Mouse (Mus musculus) embryonic facial prominence, embryonic 14.5 days (tissue): Measurements from ENCODE around the gene Mapk8ip2. TPM values are rescaled to one million over a fixed set of nuclear protein-coding genes. Genes with fewer than 3 reads are reported as not detected.

Experiments used
- ATAC-seq: fragments of 200-750 bp; cut with Nextera tagmentation; 2 replicates; pipeline ENCODE4 v1.8.0; 2017; ENCODE audit warnings: low read depth, moderate number of reproducible peaks, moderate TSS enrichment
- DNase-seq: peaks from one replicate; pipeline ENCODE4 v3.0.0-alpha.2; 2015; ENCODE audit warnings: low spot score
- H3K27ac ChIP-seq: fragments of 300-500 bp; sonication (generic); replicated peaks from 2 replicates; pipeline ENCODE4 v1.5.1; 2014; ENCODE audit warnings: low read depth, mild to moderate bottlenecking, low read length, moderate library complexity
- H3K27me3 ChIP-seq: fragments of 300-500 bp; sonication (generic); replicated peaks from 2 replicates; pipeline ENCODE4 v1.6.1; 2014; ENCODE audit warnings: low read length; ENCODE audit not compliant: control insufficient read depth, insufficient read depth
- H3K36me3 ChIP-seq: fragments of 300-500 bp; sonication (generic); 2 replicates; pipeline ENCODE4 v1.6.1; 2014; ENCODE audit warnings: low read length, mixed read lengths; ENCODE audit not compliant: control insufficient read depth, insufficient read depth
- H3K4me1 ChIP-seq: fragments of 300-500 bp; sonication (generic); 2 replicates; pipeline ENCODE4 v1.6.1; 2014; ENCODE audit warnings: antibody characterized with exemption, low read length; ENCODE audit not compliant: control insufficient read depth, insufficient read depth
- H3K4me2 ChIP-seq: fragments of 300-500 bp; sonication (generic); 2 replicates; pipeline ENCODE4 v1.6.1; 2014; ENCODE audit warnings: low read depth, mild to moderate bottlenecking, low read length, moderate library complexity, mixed read lengths
- H3K4me3 ChIP-seq: fragments of 300-500 bp; sonication (generic); 2 replicates; pipeline ENCODE4 v1.5.1; 2014; ENCODE audit warnings: low read depth, mild to moderate bottlenecking, low read length
- H3K9ac ChIP-seq: fragments of 300-500 bp; sonication (generic); 2 replicates; pipeline ENCODE4 v1.6.1; 2014; ENCODE audit warnings: low read depth, mild to moderate bottlenecking, low read length, moderate library complexity, mixed read lengths
- H3K9me3 ChIP-seq: fragments of 300-500 bp; sonication (generic); 2 replicates; pipeline ENCODE4 v1.6.1; 2016; ENCODE audit warnings: low read length; ENCODE audit not compliant: control insufficient read depth
- WGBS: fragments of 180-500 bp; shearing (Covaris S2); extraction: QIAGEN DNeasy Blood & Tissue Kit; methylation state at CpG from one replicate; pipeline ENCODE4 v1.1.7; 2014; 5-methylcytosine and 5-hydroxymethylcytosine counted together
- polyA plus RNA-seq: library from polyadenylated mRNA; unstranded; fragments of >200 nt; fragmentation: Nextera tagmentation; extraction: Ambion mirVana; gene quantifications from 2 replicates; pipeline ENCODE4 v1.2.1, GENCODE M21; 2014

Gene Mapk8ip2
- polyA plus RNA-seq: 4.3 and 5.2 TPM in 2 replicates

GRCm38 (mm10) chr15:89453865-89454478 lies at the start of gene Mapk8ip2:
TSS of gene Mapk8ip2 (plus strand) at chr15:89453913.
- H3K4me3 ChIP-seq: peak within 1 kb of the TSS; percentile 41
- H3K9me3 ChIP-seq: no peaks in the 10 kb centered on the region
- peak within 1 kb of the TSS; percentile 70 for H3K4me2 ChIP-seq
- 1% methylated on average over 28 of the region's 53 CpGs for WGBS
- peaks cover 16% of the 10 kb centered on the region; the same call in 1 of the 2 replicates for H3K27me3 ChIP-seq
- H3K36me3 ChIP-seq: no peaks in the 10 kb centered on the region
- ATAC-seq: peak; percentile 71
- peaks cover 6% of the 10 kb centered on the region; the same call in 1 of the 2 replicates for H3K4me1 ChIP-seq
- H3K27ac ChIP-seq: no peak within 1 kb of the TSS
- H3K9ac ChIP-seq: peak within 1 kb of the TSS; percentile 49; the same call in 1 of the 2 replicates
- peak; percentile 16 for DNase-seq

DNA sequence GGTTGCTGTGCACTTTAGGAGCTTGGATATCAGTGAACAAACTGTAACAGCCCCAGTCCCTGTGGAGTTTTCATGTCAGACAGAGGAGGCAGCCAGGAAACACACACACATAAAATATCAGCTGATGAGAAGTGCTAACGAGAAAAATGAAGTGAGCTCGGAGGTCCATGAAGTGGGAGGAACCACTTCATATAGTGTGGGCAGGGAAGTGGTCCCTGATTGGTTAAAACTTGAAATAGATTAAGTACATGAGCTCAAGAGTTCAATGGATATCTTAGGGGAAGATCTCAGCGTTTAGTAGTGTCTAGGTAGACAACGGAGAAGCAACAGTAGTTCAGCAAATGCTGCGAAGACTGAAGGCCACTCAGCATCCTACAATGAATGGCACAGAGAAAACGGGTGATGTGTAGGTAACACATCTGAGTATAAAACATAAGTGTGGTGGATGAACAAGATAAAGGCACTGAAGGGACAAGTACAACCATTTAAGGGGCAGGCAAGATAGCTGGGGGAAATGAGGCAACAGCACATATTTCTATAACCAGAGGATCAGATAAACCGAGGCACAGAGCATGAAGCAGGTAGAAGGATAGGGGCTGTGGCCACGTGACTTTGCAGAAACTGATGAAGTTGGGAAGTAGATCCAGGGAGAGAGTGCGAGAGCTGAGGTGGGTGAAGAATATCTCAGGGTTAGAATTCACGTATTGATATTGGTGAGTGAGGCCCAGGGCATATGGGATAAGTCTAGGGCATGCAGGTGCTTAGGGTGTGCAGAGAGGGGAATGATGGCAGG lies 48.7 kb upstream of the Mapk8ip2 start:
- ATAC-seq: no peak
- no peak overlapping the region for H3K27ac ChIP-seq
- DNase-seq: no peak
- no peak overlapping the region for H3K4me2 ChIP-seq
- WGBS: 79% methylated on average over 10 of the region's 10 CpGs
- H3K9ac ChIP-seq: no peak overlapping the region
- H3K9me3 ChIP-seq: peaks cover 10% of the 10 kb centered on the region; the same call in 1 of the 2 replicates
- no peaks in the 10 kb centered on the region for H3K4me1 ChIP-seq
- no peak overlapping the region for H3K4me3 ChIP-seq
- no peaks in the 10 kb centered on the region for H3K27me3 ChIP-seq
- H3K36me3 ChIP-seq: no peaks in the 10 kb centered on the region

DNA sequence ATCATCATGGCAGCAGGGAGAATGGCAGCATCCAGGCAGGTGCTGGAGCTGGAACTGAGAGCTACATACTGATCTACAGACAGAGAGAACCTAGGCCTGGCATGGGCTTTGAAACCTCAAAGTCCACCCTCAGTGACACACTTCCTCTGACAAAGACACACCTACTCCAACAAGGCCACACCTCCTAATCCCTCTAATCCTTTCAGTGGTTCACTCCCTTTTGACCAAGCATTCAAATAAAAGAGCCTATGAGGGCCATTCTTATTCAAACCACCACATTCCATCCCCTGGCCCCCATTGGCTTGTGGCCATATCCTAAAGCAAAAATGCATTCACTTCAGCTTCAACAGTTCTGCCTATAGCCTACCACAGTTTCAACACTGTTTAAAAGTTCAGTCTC lies 47.0 kb upstream of the Mapk8ip2 start:
- Histone ChIP-seq H3K4me3 (no peak overlapping the region), H3K9ac (no peak overlapping the region), H3K4me2 (no peak overlapping the region), H3K4me1 (no peaks in the 10 kb centered on the region), H3K27ac (no peak overlapping the region), H3K27me3 (no peaks in the 10 kb centered on the region), H3K36me3 (no peaks in the 10 kb centered on the region), H3K9me3 (peaks cover 10% of the 10 kb centered on the region; the same call in 1 of the 2 replicates)
- ATAC-seq: no peak
- DNase-seq: no peak

GRCm38 (mm10) chr15:89410118-89410517 lies 43.6 kb upstream of the Mapk8ip2 start, which contains the start of gene Syce3:
TSS of gene Syce3 (minus strand) at chr15:89410503.
- WGBS: 81% methylated on average over 11 of the region's 24 CpGs
- DNase-seq: no peak
- no peak for ATAC-seq

GRCm38 (mm10) chr15:89415282-89415681 lies 38.4 kb upstream of the Mapk8ip2 start:
- Histone ChIP-seq H3K27me3 (no peaks in the 10 kb centered on the region), H3K9ac (no peak overlapping the region), H3K4me3 (no peak overlapping the region), H3K27ac (no peak overlapping the region), H3K4me2 (no peak overlapping the region), H3K4me1 (no peaks in the 10 kb centered on the region), H3K9me3 (no peaks in the 10 kb centered on the region), H3K36me3 (peaks cover 8% of the 10 kb centered on the region; the same call in 1 of the 2 replicates)
- whole genome bisulfite sequencing: 85% methylated on average over 8 of the region's 8 CpGs
- ATAC-seq: no peak
- no peak for DNase-seq

More at GRCm38 (mm10) chr15:89410118-89410517, 43.6 kb upstream of the Mapk8ip2 start, which contains the start of gene Syce3:
- Histone ChIP-seq H3K4me3 (no peak within 1 kb of the TSS), H3K4me2 (no peak within 1 kb of the TSS), H3K27me3 (no peaks in the 10 kb centered on the region), H3K9me3 (peaks cover 10% of the 10 kb centered on the region; the same call in 1 of the 2 replicates), H3K27ac (no peak within 1 kb of the TSS), H3K9ac (no peak within 1 kb of the TSS), H3K36me3 (no peaks in the 10 kb centered on the region), H3K4me1 (no peaks in the 10 kb centered on the region)

GRCm38 (mm10) chr15:89421938-89422337 lies 31.8 kb upstream of the Mapk8ip2 start:
- Histone ChIP-seq H3K4me2 (no peak overlapping the region), H3K4me1 (no peaks in the 10 kb centered on the region), H3K27ac (no peak overlapping the region), H3K9ac (no peak overlapping the region), H3K4me3 (no peak overlapping the region), H3K9me3 (no peaks in the 10 kb centered on the region), H3K27me3 (no peaks in the 10 kb centered on the region), H3K36me3 (peaks cover 23% of the 10 kb centered on the region)
- no peak for DNase-seq
- 89% methylated on average over 9 of the region's 9 CpGs for WGBS
- no peak for ATAC-seq

GRCm38 (mm10) chr15:89424621-89425020 lies 29.1 kb upstream of the Mapk8ip2 start:
- Histone ChIP-seq H3K4me2 (no peak overlapping the region), H3K9ac (no peak overlapping the region), H3K9me3 (no peaks in the 10 kb centered on the region), H3K36me3 (peaks cover 27% of the 10 kb centered on the region), H3K27me3 (no peaks in the 10 kb centered on the region), H3K4me3 (no peak overlapping the region), H3K27ac (no peak overlapping the region), H3K4me1 (peaks cover 9% of the 10 kb centered on the region)
- ATAC-seq (no peak), DNase-seq (no peak)
- WGBS: 86% methylated on average over 8 of the region's 8 CpGs

GRCm38 (mm10) chr15:89425711-89426121 lies 28.0 kb upstream of the Mapk8ip2 start, which contains the start of gene Cpt1b:
TSS of gene Cpt1b (minus strand) at chr15:89425863.
- H3K9me3 ChIP-seq: no peaks in the 10 kb centered on the region
- ATAC-seq (no peak), DNase-seq (no peak)
- peaks cover 27% of the 10 kb centered on the region for H3K36me3 ChIP-seq
- no peaks in the 10 kb centered on the region for H3K27me3 ChIP-seq
- no peak within 1 kb of the TSS for H3K27ac ChIP-seq
- H3K4me3 ChIP-seq: no peak within 1 kb of the TSS
- peaks cover 13% of the 10 kb centered on the region for H3K4me1 ChIP-seq
- H3K9ac ChIP-seq: no peak within 1 kb of the TSS
- WGBS: 22% methylated on average over 6 of the region's 6 CpGs
- H3K4me2 ChIP-seq: no peak within 1 kb of the TSS
